8 mouse cellular contexts compared by ENCODE assay signal in genomic region chr13:104178650-104179121, GRCm38 (mm10). TPM values are rescaled to one million over a fixed set of nuclear protein-coding genes. Genes with fewer than 3 reads are reported as not detected.
DNase-seq lines count a peak whose midpoint lies in the region; ATAC-seq and TF ChIP-seq lines count a peak whose summit lies in the region.

Gene Trim23, plus strand, starts transcription at chr13:104178797.

- no peaks in the 10 kb centered on the region for H3K9me3 ChIP-seq in megakaryocyte, embryonic 14.5 days

- peaks cover 37% of the 10 kb centered on the region for H3K36me3 ChIP-seq in megakaryocyte, embryonic 14.5 days (replicated peaks; ENCODE audit: low read length)

- H3K4me3 ChIP-seq in cortical plate, adult 2 months (ENCODE audit: insufficient read depth, low read length): peak within 1 kb of the TSS; percentile 74
- H3K4me3 ChIP-seq in megakaryocyte, embryonic 14.5 days (replicated peaks): peak within 1 kb of the TSS; percentile 99

- TF ChIP-seq POLR2A in cortical plate, adult 2 months (IDR thresholded peaks at IDR 0.05; ENCODE audit: extremely low read depth, insufficient read depth, low read length): peak; percentile 97

- H3K27me3 ChIP-seq in megakaryocyte, embryonic 14.5 days (replicated peaks): no peaks in the 10 kb centered on the region

- no peaks in the 10 kb centered on the region; the same call in 1 of the 2 replicates for H3K4me1 ChIP-seq in cortical plate, adult 2 months (ENCODE audit: control insufficient read depth, insufficient read depth, low read length)
- H3K4me1 ChIP-seq in megakaryocyte, embryonic 14.5 days: peaks cover 25% of the 10 kb centered on the region

- H3K27ac ChIP-seq in cortical plate, adult 2 months (ENCODE audit: insufficient read depth, low read length): peak within 1 kb of the TSS; percentile 38; the same call in 1 of the 2 replicates

- peak; percentile 93 to 98 for DNase-seq in gastrocnemius, adult 8-10 months (ENCODE audit: low spot score in 2 of 2)
- DNase-seq in hindlimb bud, embryonic 11.5 days (ENCODE audit: extremely low spot score, low read depth, low spot score): peak; percentile 99
- peak; percentile 92 to 98 for DNase-seq in left cerebral cortex, adult 8-10 months (ENCODE audit: low spot score in 2 of 2)
- peak; percentile 99 for DNase-seq in right cerebral cortex, postnatal 10 days (ENCODE audit: low spot score in 2 of 2)
- DNase-seq in urinary bladder, postnatal 25 days (ENCODE audit: low spot score): peak; percentile 97

- peak; percentile 94 for ATAC-seq in activated CD4-positive, CD25-positive, alpha-beta regulatory T cell, adult 4 months

- no peak for TF ChIP-seq CTCF in cortical plate, adult 2 months (IDR thresholded peaks at IDR 0.05; ENCODE audit: extremely low read depth, insufficient read depth, low read length)

RNA-seq across cellular contexts. Expression of gene Trim23, which starts in this region (rescaled TPM):
- polyA plus RNA-seq in activated CD4-positive, CD25-positive, alpha-beta regulatory T cell, adult 4 months (2017; shearing (Covaris generic)): 10 to 100 TPM; 23.3 to 28.8 TPM
- polyA plus RNA-seq in cortical plate, adult 2 months (2012; rRNA removed): 33.5 and 34.8 TPM in 2 replicates
- total RNA-seq in gastrocnemius, adult 8-10 months (2022): 10 to 100 TPM; 27.1 to 29.6 (median 28.0) TPM
- total RNA-seq in left cerebral cortex, adult 8-10 months (2022): 10 to 100 TPM; 55.3 to 65.0 (median 60.9) TPM
- 0.02 TPM in 1 of 2 replicates, not detected in the other for polyA plus RNA-seq in megakaryocyte, embryonic 14.5 days (2012; ENCODE audit: insufficient read depth, low replicate concordance)

Comparison
In these comparisons a context has a peak if more than half of its experiments do, and no peak if none do; other contexts are left out.
1. Peak in every context shown above with its lines: DNase-seq, ATAC-seq, H3K4me3 ChIP-seq and H3K27ac ChIP-seq.
2. RNA of gene Trim23 (polyA plus RNA-seq): 33.5 to 34.8 TPM in cortical plate, adult 2 months and 23.3 to 28.8 TPM in activated CD4-positive, CD25-positive, alpha-beta regulatory T cell, adult 4 months; 0.02 TPM in megakaryocyte, embryonic 14.5 days; every median in the first group is over 10 times any median in the second.